Mouse (Mus musculus) heart, postnatal 0 days (tissue): Measurements from ENCODE around the gene Trir. TPM values are rescaled to one million over a fixed set of nuclear protein-coding genes. Genes with fewer than 3 reads are reported as not detected.

Experiments
- ATAC-seq: fragments of 200-750 bp; cut with Nextera tagmentation; 2 replicates; pipeline ENCODE4 v1.8.0; 2017; ENCODE audit warnings: low read depth, moderate number of reproducible peaks, moderate library complexity; ENCODE audit not compliant: insufficient read depth
- DNase-seq: peaks from one replicate; pipeline ENCODE4 v3.0.0-alpha.2; 2016; ENCODE audit warnings: low spot score
- H3K27ac ChIP-seq: fragments of 300-500 bp; sonication (generic); 2 replicates; pipeline ENCODE4 v1.5.1; 2014; ENCODE audit warnings: low read depth, mild to moderate bottlenecking
- H3K27me3 ChIP-seq: fragments of 300-500 bp; sonication (generic); 2 replicates; pipeline ENCODE4 v1.6.1; 2014; ENCODE audit warnings: low read length, mixed read lengths; ENCODE audit not compliant: control insufficient read depth, insufficient read depth
- H3K36me3 ChIP-seq: fragments of 300-500 bp; sonication (generic); replicated peaks from 2 replicates; pipeline ENCODE4 v1.6.1; 2014; ENCODE audit warnings: low read length, mixed read lengths; ENCODE audit not compliant: control insufficient read depth, insufficient read depth
- H3K4me1 ChIP-seq: fragments of 300-500 bp; sonication (generic); 2 replicates; pipeline ENCODE4 v1.6.1; 2014; ENCODE audit warnings: antibody characterized with exemption; ENCODE audit not compliant: control insufficient read depth, insufficient read depth
- H3K4me2 ChIP-seq: fragments of 300-500 bp; sonication (generic); 2 replicates; pipeline ENCODE4 v1.6.1; 2014; ENCODE audit warnings: low read depth, mild to moderate bottlenecking, low read length, moderate library complexity
- H3K4me3 ChIP-seq: fragments of 300-500 bp; sonication (generic); 2 replicates; pipeline ENCODE4 v1.5.1; 2014; ENCODE audit warnings: low read depth, low read length
- H3K9ac ChIP-seq: fragments of 300-500 bp; sonication (generic); replicated peaks from 2 replicates; pipeline ENCODE4 v1.6.1; 2014; ENCODE audit warnings: low read depth, low read length, mixed read lengths
- H3K9me3 ChIP-seq: fragments of 300-500 bp; sonication (generic); replicated peaks from 2 replicates; pipeline ENCODE4 v1.6.1; 2016; ENCODE audit warnings: low read length; ENCODE audit not compliant: control insufficient read depth
- CTCF ChIP-seq: IDR thresholded peaks from 2 replicates; pipeline ENCODE4 v1.5.1; 2016; ENCODE audit warnings: antibody characterized with exemption, control low read depth, low read depth
- EP300 ChIP-seq: IDR thresholded peaks from 2 replicates; pipeline ENCODE4 v1.6.1; 2016; ENCODE audit warnings: antibody characterized with exemption, low read depth
- whole genome bisulfite sequencing: fragments of 180-500 bp; shearing (Covaris S2); extraction: QIAGEN DNeasy Blood & Tissue Kit; methylation state at CpG from one replicate; pipeline ENCODE4 v1.1.7; 2014; 5-methylcytosine and 5-hydroxymethylcytosine counted together
- polyA plus RNA-seq: library from polyadenylated mRNA; unstranded; fragments of >200 nt; fragmentation: Nextera tagmentation; extraction: Ambion mirVana; gene quantifications from 2 replicates; pipeline ENCODE4 v1.2.1, GENCODE M21; 2015
- total RNA-seq: library from RNA; depleted of rRNA; stranded (reverse); fragments of >200 nt; gene quantifications from 2 replicates; pipeline ENCODE4 v1.2.3, GENCODE M21; 2014; ENCODE audit warnings: low replicate concordance

Gene Trir
- total and polyA plus RNA-seq, 2 experiments from 2014 or later, result 62.4 to 196 TPM

- TF ChIP-seq CTCF (0 out of 2 replicates have a peak, but pooled peaks have one; percentile 4), EP300 (no peak)
- Histone ChIP-seq H3K4me2 (peak overlapping the region; percentile 87), H3K9ac (peak overlapping the region; percentile 48), H3K27ac (peak overlapping the region; percentile 75), H3K9me3 (no peaks in the 10 kb centered on the region), H3K4me3 (peak overlapping the region; percentile 54), H3K27me3 (no peaks in the 10 kb centered on the region), H3K4me1 (peaks cover 34% of the 10 kb centered on the region), H3K36me3 (no peaks in the 10 kb centered on the region)
- DNase-seq (peak; percentile 72), ATAC-seq (peak; percentile 12)
- under 1% methylated on average over 53 of the region's 53 CpGs for WGBS
Observed at GRCm38 (mm10) chr8:84985684-84986378, 40.8 kb upstream of the Trir start.

DNA sequence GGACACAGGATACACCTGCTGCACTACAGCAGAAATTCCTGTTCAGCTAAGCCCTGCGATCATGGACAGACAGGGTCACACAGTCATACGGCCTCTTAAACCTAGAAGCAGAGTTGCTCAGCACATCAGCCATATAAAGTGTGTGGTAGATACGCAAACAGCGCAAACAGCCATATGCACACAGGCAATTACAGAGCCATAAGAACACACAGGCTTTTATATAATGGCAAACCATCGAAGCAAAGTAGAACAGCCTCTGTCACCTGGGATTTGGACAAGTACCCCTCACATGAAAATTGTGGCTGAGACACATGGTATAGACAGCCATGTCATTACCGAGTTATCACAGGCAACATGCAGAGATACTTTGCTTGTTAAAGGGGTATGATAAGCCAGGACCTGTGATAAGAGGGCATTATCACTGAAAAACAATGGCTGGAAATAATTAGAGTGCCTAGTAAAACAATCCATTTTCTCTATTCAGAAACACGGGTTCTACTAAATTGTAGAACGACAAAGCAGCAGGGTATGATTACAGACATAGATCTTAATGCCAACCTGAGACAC is 40.2 kb upstream of the Trir start:
- Histone ChIP-seq H3K4me2 (peak overlapping the region; percentile 87), H3K9me3 (no peaks in the 10 kb centered on the region), H3K36me3 (no peaks in the 10 kb centered on the region), H3K4me1 (peaks cover 32% of the 10 kb centered on the region), H3K4me3 (peak overlapping the region; percentile 54), H3K27me3 (no peaks in the 10 kb centered on the region), H3K27ac (peak overlapping the region; percentile 75), H3K9ac (peak overlapping the region; percentile 48; the same call in 1 of the 2 replicates)
- TF ChIP-seq EP300 (no peak), CTCF (no peak)
- ATAC-seq, result no peak
- no peak for DNase-seq
- 31% methylated on average over 8 of the region's 8 CpGs for WGBS

- H3K36me3 ChIP-seq, result no peaks in the 10 kb centered on the region
- no peak overlapping the region for H3K27ac ChIP-seq
- no peak overlapping the region for H3K9ac ChIP-seq
- no peaks in the 10 kb centered on the region for H3K9me3 ChIP-seq
- H3K4me2 ChIP-seq, result no peak overlapping the region
- no peak overlapping the region for H3K4me3 ChIP-seq
- WGBS, result 79% methylated on average over 5 of the region's 5 CpGs
- ATAC-seq (no peak), DNase-seq (no peak)
- TF ChIP-seq EP300, result no peak
- no peak for TF ChIP-seq CTCF
- no peaks in the 10 kb centered on the region for H3K27me3 ChIP-seq
- H3K4me1 ChIP-seq, result peaks cover 27% of the 10 kb centered on the region
Observed at GRCm38 (mm10) chr8:84987388-84987787, 39.2 kb upstream of the Trir start.

- WGBS, result 61% methylated on average over 2 of the region's 2 CpGs
- no peak for DNase-seq
- Histone ChIP-seq H3K9ac (no peak overlapping the region), H3K27me3 (no peaks in the 10 kb centered on the region), H3K9me3 (no peaks in the 10 kb centered on the region), H3K4me2 (no peak overlapping the region), H3K27ac (no peak overlapping the region), H3K36me3 (no peaks in the 10 kb centered on the region), H3K4me3 (no peak overlapping the region), H3K4me1 (peaks cover 27% of the 10 kb centered on the region)
- no peak for ATAC-seq
- TF ChIP-seq CTCF, result no peak
- TF ChIP-seq EP300, result no peak
Observed at GRCm38 (mm10) chr8:84987903-84988302, 38.7 kb upstream of the Trir start.

DNA sequence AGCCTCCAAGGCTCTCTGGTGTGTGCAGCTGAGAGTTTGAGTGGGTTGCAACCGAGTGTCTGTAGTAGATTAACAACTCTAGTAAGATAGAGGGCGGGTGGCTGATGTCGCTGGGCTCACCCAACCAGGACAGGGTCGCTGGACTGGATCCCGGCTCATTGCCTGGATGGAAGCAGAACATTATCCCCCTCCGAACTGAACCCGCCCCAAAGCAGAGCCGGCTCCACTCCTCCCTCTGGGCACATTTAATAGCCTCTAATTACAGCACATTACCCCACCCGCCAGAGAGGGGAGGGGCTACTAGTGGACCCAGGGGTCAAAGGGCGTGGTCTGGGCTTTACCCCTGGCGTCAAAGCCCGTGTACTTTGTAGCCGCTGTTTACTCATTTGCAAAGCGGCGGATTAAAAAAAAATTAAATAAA is 37.3 kb upstream of the Trir start:
- Histone ChIP-seq H3K27ac (no peak overlapping the region), H3K27me3 (0 out of 2 replicates have a peak, but pooled peaks cover 2% of the 10 kb centered on the region), H3K4me1 (peaks cover 27% of the 10 kb centered on the region), H3K9ac (no peak overlapping the region), H3K4me3 (no peak overlapping the region), H3K4me2 (peak overlapping the region; percentile 85), H3K36me3 (no peaks in the 10 kb centered on the region), H3K9me3 (no peaks in the 10 kb centered on the region)
- WGBS, result 18% methylated on average over 15 of the region's 15 CpGs
- TF ChIP-seq EP300, result no peak
- TF ChIP-seq CTCF, result no peak
- ATAC-seq, result no peak
- no peak for DNase-seq
